Mouse (Mus musculus) retina, embryonic 14.5 days (tissue): ENCODE measurements at regions not wholly inside any gene's neighbourhood (a gene's known extent, or its start where the extent isn't known, plus 50 kb on each side); places are given as distances from the start of the nearest gene placed in this dataset.

Experiments used
- DNase-seq: peaks from one replicate; pipeline ENCODE4 v3.0.0-alpha.2; 2015; ENCODE audit warnings: low spot score

GRCm38 (mm10) chr13:64594376-64594775, 96.8 kb upstream of the Fam240b start:
- no peak for DNase-seq

- peak; percentile 7 for DNase-seq
Observed at GRCm38 (mm10) chr13:64573711-64574110, 76.1 kb upstream of the Fam240b start.

GRCm38 (mm10) chr13:64568876-64569275, 71.3 kb upstream of the Fam240b start:
- no peak for DNase-seq

- DNase-seq, result no peak
Observed at GRCm38 (mm10) chr13:64566966-64567708, 69.5 kb upstream of the Fam240b start.

- DNase-seq, result no peak
Observed at GRCm38 (mm10) chr13:64565791-64566190, 68.2 kb upstream of the Fam240b start.
